Mouse (Mus musculus): ENCODE results near the gene Rab8a.

Rab8a gene

DNA sequence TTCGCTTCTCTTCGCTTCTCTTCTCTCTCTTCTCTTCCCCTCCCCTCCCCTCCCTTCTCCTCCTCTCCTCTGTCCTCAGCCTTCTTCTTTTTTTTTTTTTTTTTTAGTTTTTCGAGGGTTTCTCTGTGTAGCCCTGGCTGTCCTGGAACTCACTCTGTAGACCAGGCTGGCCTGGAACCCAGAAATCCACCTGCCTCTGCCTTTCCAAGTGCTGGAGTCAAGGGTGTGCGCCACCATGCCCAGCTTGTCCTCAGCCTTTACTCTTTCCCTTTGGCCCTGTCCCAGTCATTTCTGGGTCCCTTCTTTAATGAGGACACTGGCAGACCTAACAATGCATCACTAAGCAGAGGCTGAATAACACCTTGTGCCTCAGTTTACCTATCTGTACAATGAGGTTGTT, 52.5 kb downstream of the Rab8a start, which contains the start of gene Gm11034:
Gene Gm11034 (minus strand): TSS at position 101 of the 400 bp plus-strand sequence.
- DNase-seq, result no peak

DNA sequence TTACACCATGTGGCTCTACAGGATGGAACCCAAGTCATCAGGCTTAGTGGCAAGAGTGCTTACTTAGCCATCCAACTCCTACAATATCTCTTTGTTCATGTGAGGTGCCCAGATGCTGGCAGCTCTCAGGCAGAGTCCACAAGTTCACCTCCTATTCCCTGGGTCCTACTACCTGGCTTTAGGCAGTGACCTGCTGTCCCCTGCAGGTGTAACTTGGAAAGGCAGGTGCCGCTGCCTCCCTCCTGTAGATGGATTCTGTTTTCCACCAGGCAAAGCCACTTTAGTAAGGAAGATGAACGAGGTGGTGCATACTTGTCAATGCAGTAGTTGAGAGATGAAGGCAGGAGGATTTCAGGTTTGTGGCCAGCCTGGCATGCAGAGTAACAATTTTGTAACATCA, 54.1 kb downstream of the Rab8a start:
- DNase-seq, result no peak

DNA sequence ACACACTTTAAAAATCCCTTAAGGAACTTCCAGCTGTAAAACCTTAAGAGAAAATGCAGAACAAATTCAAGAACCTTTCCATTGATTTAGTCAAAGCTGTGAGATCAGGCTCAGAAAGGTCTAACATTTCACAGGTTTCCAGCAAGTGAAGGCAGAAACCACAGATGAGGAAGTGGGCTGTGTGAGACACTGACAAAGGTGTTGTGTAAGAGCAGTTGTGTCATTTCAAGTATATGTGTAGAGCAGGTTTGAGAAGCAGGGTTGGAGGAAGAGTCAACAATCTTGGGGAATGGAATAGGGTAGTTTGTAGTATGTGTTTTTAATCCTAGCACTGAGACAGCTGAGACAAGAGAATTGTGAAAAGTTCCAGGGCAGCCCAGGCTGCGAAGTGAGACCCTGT, 54.9 kb downstream of the Rab8a start:
- peak in 1 of 2 experiments; percentile 21 for DNase-seq

DNA sequence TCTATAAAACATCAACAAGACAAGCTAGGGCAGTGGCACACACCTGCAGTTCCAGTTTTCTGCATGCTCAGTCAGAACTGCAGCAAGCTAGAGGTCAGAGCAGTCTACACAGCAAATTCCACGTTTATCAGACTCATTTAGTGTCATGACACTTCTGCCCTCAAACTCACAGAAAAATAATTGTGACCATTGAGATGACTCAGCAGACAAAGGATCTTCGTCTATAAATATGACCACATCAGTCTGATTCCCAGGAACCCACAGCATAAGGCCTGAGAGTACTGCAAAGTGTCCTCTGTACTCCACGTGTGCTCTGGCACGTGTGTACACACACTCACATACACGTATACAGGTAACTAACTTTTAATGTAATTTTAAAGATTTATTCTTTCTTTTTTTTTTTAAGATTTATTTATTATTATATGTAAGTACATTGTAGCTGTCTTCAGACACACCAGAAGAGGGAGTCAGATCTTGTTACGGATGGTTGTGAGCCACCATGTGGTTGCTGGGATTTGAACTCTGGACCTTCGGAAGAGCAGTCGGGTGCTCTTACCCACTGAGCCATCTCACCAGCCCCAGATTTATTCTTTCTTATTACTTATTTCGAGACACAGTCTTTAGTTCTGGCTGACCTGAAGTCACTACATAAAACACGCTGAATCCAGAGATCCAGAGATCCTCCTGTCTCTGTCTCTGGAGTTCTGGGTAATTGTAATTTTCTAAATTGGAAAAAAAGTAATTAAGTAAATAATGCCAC, 58.0 kb downstream of the Rab8a start:
- no peak for DNase-seq

DNA sequence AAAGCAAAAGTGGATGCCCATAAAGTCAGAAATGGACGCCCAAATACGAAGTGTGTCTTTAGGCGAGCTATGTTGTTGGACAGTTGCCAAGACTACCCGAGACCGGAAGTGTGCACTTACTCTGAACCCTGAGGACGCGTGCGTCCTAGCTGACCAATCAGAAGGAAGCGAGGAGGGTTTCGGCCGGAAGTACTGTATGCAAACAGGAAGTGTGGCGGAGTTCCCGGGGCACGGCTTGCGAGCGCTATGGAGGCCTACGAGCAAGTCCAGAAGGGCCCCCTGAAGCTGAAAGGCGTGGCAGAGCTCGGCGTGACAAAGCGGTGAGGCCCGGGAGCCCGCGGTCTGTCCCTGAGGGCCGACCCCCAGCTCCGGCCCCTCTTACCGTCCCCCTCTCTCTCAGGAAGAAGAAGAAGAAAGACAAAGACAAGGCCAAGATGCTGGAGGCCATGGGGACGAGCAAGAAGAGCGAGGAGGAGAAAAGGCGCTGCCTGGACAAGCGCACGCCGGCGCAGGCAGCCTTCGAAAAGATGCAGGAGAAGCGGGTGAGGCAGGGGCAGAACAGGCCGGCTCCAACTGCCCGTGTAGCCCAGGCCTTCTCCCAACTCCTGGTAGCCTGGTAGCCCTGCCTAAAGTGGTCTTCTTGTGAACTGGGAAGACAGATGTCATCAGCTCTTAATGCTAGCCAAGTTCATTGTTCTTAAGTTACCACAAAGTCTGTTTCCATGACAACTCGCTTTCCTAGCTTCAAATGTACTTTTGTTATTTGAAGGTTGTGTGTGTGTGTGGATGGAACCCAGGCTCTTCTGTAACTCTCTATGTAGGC, 58.8 kb downstream of the Rab8a start, which contains the start of gene Fam32a:
Gene Fam32a (plus strand): TSS at position 190 of the 823 bp plus-strand sequence.
- peak; percentile 75 to 87 for DNase-seq

DNA sequence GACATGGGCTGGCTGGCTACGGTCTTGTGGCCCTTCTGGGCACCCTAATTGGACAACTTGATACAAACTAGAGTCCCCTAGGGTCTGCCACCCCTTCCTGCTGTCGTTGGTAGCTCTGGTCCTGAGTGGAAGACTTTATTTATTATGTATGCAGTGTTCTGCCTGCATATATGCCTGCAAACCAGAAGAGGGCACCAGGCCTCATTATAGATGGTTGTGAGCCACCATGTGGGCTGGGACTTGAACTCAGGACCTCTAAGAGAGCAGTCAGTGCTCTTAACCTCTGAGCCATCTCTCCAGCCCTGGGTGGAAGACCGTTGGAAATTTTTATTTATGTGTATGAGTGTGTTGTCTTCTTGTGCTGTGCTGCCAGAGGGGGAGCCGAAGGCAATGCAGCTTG, 59.8 kb downstream of the Rab8a start:
- DNase-seq, result no peak

DNA sequence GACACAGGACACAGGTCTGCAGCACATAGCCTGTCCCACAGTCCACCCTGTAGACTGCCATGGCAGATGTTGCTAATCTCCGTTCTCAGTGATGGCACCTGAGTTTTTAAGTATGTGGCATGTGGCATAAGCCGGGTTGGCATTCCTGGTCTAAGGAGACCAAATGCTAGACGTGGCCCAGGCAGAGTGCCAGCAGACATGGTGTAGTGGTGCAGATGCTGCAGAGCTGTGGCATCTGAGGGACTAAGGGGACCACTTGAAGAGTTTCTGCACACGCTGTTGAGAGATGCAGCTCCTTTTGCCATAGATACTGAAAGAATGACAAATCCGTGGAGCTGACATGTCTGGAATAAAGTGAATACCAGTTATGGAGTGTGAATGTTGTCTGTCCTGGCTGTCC, 61.7 kb downstream of the Rab8a start:
- DNase-seq, result no peak
